Mouse (Mus musculus) cerebellum, adult (tissue): ENCODE measurements around the gene Pcbp3.

ENCODE experiments used
- ATAC-seq: cut with Nextera tagmentation; 2 replicates; pipeline ENCODE4 v1.9.2; 2017; ENCODE audit warnings: mild to moderate bottlenecking, moderate library complexity, mixed read lengths; ENCODE audit not compliant: insufficient number of reproducible peaks, low FRiP score, low TSS enrichment

Pcbp3 gene

GRCm38 (mm10) chr10:76859355-76860127, 102.1 kb downstream of the Pcbp3 start:
- ATAC-seq: no peak

GRCm38 (mm10) chr10:76857879-76858278, 103.8 kb downstream of the Pcbp3 start:
- ATAC-seq: no peak

GRCm38 (mm10) chr10:76846480-76846879, 115.2 kb downstream of the Pcbp3 start:
- ATAC-seq: no peak

- ATAC-seq: no peak
These were observed 116.8 kb downstream of the Pcbp3 start for GRCm38 (mm10) chr10:76844901-76845300.

GRCm38 (mm10) chr10:76844365-76844764, 117.3 kb downstream of the Pcbp3 start:
- ATAC-seq: no peak

GRCm38 (mm10) chr10:76842087-76842486, 119.6 kb downstream of the Pcbp3 start:
- no peak for ATAC-seq

- no peak for ATAC-seq
These were observed 120.5 kb downstream of the Pcbp3 start for GRCm38 (mm10) chr10:76841220-76841619.

- ATAC-seq: no peak
These were observed 121.1 kb downstream of the Pcbp3 start for GRCm38 (mm10) chr10:76840566-76840965.

- ATAC-seq: peak; percentile 78
These were observed 126.0 kb downstream of the Pcbp3 start for GRCm38 (mm10) chr10:76835497-76836357.

- no peak for ATAC-seq
These were observed 128.8 kb downstream of the Pcbp3 start for GRCm38 (mm10) chr10:76832841-76833240.

GRCm38 (mm10) chr10:76831915-76832314, 129.8 kb downstream of the Pcbp3 start:
- no peak for ATAC-seq

GRCm38 (mm10) chr10:76831151-76831550, 130.5 kb downstream of the Pcbp3 start:
- no peak for ATAC-seq

- ATAC-seq: no peak
These were observed 132.8 kb downstream of the Pcbp3 start for GRCm38 (mm10) chr10:76828936-76829335.

- no peak for ATAC-seq
These were observed 139.0 kb downstream of the Pcbp3 start for GRCm38 (mm10) chr10:76822698-76823097.

GRCm38 (mm10) chr10:76819321-76819720, 142.4 kb downstream of the Pcbp3 start:
- no peak for ATAC-seq

GRCm38 (mm10) chr10:76818337-76818736, 143.3 kb downstream of the Pcbp3 start:
- ATAC-seq: 0 out of 2 replicates have a peak, but pooled peaks have one; percentile 41

- ATAC-seq: no peak
These were observed 144.8 kb downstream of the Pcbp3 start for GRCm38 (mm10) chr10:76816930-76817329.

GRCm38 (mm10) chr10:76816436-76816835, 145.3 kb downstream of the Pcbp3 start:
- peak; percentile 62; the same call in 1 of the 2 replicates for ATAC-seq

- no peak for ATAC-seq
These were observed 146.2 kb downstream of the Pcbp3 start for GRCm38 (mm10) chr10:76815481-76815880.

- ATAC-seq: no peak
These were observed 146.9 kb downstream of the Pcbp3 start for GRCm38 (mm10) chr10:76814811-76815210.

- ATAC-seq: no peak
These were observed 151.6 kb downstream of the Pcbp3 start for GRCm38 (mm10) chr10:76809916-76810660.
